Mouse (Mus musculus): ENCODE results near the gene Slc6a6.

Gene Slc6a6

DNA sequence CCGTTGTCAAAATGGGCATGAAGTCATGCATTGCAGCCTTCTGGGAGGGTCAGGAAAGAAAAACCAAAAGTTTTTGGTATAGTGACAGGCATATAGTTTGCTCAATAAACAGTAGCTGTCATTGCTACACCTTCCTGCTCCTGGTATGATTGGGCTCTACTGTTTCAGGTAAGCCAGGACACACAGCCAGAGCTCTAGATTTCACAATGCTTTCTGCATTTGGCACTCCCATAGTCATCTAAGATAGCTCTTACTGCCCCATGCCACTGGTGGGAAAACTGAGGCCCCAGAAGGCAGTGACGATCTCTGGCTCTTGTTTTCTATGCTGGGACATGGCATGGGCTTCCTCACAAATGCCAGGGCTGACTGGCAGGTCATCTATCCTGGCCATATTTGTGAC, 19.6 kb downstream of the Slc6a6 start:
- DNase-seq = no peak

DNA sequence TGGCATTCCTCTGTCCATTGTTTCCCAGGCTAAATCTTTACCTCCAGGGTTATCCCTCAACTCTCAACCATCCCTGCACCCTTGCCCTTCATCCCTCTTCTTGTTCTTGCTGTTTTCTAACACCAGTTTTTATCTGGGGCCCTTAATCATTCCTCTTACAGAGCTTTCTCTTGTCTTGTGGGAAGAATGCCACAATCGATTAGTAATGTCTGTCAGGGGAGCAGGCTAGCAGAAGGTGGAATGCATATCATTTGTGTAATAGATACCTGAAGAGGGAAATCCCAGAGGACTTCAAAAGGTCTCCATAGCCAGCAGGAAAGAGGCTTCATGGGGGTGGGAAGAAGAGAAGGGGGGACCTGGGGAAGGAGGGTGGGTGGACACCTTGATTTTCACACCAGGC, 20.6 kb downstream of the Slc6a6 start:
- no peak for DNase-seq

DNA sequence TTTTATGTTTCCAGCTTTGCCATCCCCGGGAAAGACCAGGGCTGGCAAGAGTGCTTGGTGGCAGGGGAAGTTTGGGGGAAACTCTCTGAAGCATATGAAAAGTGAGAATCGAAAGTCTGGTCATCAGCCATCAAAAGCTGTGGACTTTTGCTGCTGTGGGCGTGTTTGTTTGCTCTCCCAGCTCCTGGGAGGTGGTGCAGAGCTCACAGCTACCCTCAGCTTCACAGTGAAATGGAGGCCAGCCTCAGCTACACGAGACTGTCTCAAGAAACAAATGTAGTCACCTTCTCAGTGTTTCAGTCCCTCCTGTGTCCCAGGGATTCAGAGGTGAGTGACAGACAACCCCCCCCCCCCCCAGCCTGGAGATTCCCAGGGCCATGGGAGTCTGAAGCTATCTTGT, 21.8 kb downstream of the Slc6a6 start:
- no peak for DNase-seq

DNA sequence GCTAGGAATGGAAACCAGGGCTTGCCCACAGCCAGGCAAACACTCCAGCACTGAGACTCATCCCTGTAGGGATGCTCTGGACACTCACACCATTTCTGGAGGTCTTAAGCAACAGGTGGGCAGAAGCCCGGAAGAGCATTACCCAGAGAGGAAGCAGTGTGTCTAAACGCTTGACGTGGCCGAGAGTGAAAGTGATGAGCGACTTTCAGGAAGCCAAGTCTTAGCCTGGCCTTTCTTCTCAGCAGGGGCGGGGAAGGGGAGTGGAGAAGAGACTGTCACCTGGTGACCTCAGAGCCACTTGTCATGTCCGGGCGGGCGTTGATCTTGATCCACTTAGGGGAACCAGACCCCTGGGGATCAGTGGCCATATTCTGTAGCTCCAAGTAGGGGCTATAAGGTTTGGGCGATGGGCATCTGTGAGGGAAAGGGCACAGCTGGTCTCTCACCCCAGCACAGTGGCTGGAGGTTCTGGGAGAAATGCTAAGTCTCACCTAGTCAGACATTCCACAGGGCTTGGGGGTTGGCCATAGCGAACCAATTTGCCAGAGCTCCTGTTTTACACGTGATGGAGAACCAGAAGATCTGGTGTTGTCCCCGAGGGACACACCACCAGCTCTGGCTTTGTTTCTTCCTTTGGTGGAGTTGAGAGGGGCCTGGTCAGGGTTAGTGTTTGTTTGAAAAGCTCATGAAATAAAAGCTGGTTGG, 22.4 kb downstream of the Slc6a6 start:
- no peak for DNase-seq

DNA sequence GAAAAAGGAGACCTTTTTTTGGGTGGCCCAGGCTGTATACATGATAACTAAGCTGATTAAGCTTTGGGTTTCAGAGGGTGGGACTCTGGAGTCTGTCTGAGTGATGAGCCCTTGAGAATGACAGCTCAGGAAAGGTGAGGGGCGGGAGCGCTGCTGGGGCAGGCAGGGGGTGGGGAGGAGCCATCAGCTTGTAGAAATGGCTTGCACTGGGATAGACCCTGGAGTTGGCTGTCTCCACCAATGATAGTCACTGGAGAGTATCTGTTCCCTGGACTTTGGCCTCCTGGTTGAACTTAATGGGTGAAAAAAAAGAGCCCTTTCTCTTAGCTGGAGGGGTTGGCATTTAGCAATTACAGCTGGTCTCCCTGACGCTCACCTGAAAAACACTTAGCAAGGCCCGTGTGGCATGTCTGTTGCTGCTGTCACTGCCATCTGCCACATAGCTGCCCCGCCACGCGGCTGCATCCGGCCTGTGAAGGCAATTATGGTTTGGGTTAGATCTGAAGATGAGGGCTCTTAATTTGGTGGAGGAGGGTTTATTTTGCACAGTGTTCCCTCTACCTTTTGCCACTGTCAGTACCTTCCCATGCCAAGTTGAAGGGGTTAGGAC, 23.5 kb downstream of the Slc6a6 start:
- DNase-seq = peak; percentile 49 to 60

DNA sequence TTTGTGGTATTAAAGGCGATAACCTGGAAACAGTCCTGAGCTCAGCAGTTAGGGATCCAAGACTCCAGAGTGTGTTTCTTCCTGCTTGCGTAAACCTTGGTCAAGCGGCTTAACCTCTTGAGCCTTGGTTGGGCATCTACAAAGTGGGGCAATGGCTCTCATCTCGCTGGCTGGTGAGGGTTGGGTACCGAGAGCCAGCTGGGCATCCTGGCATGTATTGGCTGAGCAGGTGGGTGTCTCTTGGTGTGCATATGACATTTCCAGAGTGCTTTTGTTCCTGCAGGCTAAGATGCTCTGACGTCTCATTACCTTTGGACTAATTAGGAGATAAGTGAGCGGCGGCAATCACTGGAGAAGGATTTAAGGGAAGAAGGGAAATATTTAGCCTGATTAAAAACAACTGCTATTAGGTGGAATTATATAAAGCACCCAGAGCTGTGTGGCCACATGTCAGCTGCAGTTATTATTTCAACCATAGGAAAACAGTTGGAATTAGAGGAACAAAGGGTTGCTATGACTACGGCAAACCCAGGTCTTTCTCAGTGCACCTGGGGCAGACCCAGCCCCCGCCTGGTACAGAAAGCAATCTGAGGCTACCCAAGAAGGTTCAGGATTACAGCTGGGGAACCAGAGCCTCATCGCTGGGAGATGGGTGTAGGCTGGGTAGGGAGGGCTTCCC, 24.2 kb downstream of the Slc6a6 start:
- DNase-seq = peak; percentile 30 to 32

DNA sequence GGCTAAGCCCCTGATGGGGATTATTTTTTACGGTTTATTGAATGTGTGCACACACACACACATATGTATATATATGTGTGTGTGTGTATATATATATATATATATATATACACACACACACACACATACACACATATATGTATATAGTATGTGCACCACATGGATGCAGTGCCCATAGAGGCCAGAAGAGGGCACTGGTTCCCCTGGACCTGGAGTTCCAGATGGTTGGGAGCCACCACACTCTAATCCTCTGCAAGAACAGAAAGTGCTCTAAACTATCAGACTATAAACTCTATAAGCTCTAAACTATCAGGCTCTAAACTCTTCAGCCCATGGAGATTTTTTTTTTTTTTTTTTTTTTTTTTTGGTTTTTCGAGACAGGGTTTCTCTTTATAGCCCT, 25.1 kb downstream of the Slc6a6 start:
- no peak for DNase-seq

DNA sequence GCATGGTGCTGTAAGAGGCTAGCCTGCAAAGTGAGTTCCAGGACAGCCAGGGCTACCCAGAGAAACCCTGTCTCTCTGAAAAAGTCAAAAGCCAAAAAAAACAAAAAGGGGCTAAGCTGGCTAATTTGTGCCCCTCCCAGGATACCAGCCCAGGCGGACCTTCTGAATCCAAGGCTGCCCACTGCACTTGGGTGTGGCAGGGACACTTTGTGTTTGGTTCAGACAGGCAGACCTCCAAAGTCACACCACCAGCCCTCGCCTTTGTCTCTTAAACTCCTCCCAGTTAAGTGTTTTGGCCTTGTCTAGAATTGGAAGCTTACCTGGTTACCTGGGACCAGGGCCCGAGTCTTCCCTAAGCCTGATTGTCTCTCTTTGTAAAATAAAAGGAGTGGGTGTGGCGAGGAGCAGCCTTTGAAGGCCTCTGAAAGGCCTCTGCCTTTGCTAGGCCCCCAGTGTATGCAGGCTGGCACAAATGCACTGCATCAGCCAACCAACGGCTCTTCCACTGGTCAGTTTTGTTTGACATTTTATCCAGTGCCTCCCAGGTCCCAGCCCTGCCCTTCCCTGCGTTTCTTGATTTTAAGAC, 26.6 kb downstream of the Slc6a6 start:
- no peak for DNase-seq

DNA sequence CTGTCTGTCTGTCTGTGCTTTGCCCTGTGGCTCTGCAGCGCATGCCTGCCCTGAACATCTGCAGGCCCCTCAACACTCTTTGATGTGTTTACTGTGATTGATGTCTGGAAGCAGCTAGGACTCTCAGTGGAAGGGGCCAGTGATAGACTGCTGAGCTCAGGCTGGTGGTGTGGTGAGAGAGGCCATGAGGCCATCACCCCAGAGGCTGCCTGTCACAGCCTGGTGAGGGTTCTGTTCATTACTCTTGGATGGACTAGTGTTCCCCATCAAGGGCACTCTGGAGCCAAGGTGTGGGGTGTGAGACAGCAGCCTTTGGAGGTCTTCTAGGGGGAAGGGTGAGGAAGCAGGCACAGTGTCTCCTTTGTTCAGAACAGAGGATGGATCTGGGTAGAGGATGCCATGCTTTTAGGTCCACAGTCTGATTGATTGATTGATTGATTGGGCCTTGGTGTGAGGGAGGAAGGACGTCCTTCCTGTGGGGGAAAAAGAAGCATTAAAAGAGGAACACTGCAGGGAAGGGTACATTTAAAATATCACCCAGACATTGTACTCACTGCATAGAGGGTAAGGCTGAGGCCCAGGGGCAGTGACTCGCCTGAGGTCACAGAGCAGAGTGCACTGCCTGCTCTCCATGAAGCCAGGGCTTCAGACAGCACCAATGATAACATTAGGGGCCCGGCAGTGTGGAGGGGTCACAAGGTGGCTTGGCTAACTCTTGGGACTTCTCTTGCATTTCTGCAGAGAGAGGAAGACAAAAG, 28.4 kb downstream of the Slc6a6 start:
- DNase-seq = no peak

DNA sequence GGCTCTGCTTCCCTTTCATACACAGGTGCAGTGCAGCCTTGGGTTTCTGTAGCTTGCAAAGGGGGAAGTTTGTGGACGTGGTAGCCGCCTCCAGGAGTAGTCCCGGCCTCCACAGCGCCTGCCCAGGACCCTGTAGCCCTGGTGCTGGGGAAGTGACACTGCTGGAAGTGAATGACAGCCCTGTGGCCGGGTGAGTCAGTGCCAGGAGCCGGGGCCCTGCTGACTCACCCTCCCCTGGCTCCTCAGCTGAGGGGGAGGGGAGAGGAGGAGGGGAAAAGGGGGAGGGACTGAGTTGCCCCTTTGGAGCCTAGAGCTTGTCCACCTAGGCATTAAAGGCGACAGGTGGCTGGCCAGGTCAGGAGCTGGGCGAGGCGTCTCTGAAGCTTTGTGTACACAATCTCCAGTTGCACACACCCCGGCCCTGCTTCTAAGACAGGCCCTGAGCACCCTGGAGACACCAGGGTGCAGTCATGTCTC, 29.0 kb downstream of the Slc6a6 start:
- DNase-seq = no peak

DNA sequence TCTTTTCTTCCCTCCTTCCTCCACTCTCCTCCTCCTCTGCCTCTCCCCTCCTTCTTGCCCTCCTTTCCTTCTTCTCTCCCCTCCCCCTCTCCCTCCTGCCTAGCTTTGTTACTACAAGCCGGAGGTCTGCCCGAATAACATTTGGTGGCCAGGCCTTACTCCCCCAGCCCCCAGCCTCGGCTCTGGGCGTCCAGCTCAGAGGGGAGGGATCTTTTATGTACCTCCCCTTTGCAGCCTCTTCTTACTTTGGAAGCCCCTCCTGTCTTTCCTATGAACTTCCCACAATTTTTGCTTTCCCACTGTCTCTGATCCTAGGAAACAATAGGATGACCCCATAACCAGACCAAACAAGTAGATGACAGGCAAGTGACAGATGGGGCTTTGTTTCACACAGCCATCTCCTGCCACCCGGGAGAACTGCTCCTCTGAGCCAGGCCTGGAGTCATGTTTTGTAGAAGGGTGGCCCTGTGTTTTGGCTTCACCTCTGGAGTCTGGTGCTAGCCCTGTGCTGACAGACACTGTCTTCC, 29.6 kb downstream of the Slc6a6 start:
- DNase-seq = no peak

DNA sequence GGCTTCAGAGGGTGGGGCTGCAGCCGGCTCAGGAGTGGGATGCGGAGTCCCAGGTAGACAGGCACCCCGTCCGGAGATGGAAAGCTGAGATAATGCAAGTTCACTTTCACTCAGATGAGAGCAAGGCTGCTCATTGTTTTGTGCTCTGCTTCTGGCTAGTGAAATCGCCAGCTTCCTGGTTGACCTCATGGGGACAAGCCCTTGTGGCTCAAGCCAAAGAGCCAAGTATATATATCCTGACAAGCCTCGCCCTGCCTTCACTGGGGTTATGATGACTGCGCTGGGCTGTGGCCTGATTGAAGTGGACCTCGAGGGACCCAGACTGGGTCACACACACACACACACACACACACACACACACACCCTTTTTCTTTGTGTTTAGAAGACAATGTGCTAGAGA, 31.2 kb downstream of the Slc6a6 start:
- no peak for DNase-seq

DNA sequence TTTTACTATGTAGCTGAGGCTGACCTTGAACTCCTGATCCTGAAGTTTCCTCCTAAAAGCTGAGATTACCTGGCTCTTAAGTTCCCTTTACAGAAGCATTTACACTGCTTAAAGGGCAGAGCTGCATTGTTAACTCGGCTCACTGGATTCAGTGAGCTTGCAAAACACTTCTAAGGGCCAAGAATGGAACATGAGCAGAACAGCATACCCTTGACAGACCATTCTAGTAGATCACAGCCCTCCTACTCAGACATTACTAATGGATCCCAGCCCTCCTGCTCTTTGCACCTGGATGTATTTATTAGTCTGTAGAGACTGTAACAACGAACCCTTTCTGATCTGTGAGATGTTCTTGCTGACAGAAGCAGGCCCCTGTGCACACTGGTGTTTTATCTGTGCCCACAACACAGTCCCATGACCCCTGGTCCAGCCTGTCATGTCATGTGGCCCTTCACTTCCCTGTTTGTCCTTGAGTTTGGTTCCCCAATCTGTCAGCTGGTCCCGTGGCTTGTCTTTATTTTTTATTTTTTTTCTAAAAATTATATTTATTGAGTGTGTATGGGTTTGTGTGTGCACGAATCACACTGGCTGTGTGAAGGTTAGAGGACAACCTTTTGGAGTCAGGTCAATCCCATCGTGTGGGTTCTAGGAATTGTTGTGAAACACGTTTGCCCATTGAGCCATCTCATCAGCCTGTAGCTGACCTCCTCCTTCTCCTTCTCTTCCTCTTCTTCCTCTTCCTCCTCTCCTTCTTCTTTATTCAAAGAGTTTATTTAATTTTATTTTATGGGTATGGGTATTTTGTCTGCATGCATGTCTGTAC, 32.3 kb downstream of the Slc6a6 start:
- no peak for DNase-seq

DNA sequence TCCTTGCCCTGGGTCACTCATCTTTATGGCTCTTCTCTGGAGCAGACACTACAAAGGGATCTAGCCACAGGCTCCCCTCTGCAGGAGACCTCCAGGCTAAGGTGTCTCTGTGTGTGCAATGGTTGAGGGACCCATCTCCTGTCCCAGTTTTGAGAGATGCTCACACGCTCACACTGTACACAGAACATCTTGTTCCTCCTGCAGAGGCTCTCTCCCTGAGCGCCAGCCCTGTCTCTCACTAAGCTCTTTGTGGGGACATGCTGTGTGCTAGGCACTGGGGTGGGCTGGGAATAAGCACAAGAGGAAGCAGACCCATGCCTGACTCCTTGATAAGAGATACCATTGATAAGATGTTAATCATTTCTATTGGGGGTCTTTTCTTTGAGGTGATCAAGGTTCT, 34.2 kb downstream of the Slc6a6 start:
- DNase-seq = no peak

DNA sequence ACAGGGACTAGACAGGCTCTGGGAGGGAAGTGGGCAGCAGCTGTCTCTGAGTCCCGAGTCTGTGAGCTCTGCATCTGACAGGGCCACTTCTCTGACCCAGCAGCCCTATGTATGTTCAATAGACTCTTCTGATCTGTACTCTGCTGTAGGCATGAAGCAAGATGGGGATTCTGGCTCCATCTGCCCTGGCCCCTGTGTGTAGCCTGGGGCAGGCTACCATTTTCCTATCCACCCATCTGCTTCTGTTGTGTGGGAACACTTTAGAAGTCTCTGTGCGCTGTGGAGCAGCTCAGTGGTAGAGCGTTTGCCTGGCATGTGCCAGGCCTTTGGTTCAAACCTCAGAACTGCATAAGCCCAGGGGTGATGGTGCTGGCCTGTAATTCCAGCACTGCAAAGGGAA, 34.8 kb downstream of the Slc6a6 start:
- DNase-seq = no peak

DNA sequence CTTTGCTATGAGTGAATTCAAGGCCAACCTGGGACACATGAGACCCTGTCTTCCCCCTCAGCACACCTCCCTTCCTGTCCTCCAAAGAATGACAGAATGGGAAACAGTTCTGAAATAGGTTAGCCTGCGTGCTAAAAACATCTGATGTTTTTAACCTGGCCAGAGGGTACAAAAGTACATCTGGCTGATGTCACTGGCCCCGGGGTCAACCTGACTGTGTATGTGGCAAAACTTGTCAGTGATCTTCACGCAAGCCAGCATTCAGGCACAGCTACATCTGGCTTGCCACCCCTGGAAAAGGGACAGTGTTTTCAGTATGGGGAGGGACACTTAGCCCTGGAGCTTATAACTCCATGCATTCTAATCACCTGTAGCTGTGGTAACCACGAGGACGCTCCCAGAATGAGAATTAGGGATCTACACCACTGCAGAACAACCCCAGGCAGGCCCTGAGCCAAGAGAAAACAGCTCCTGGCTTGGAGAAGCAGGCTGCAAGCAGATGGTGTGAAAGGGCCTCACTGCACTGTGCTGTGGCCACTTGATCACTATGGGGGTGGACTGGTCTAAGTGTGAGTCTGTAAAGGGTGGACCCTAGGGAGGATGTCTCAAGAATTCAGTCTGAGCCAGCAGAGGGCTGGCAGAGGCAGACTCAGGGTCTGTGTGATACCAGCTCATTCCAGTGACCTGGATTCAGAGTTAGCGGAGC, 35.3 kb downstream of the Slc6a6 start:
- peak; percentile 52 to 54 for DNase-seq

DNA sequence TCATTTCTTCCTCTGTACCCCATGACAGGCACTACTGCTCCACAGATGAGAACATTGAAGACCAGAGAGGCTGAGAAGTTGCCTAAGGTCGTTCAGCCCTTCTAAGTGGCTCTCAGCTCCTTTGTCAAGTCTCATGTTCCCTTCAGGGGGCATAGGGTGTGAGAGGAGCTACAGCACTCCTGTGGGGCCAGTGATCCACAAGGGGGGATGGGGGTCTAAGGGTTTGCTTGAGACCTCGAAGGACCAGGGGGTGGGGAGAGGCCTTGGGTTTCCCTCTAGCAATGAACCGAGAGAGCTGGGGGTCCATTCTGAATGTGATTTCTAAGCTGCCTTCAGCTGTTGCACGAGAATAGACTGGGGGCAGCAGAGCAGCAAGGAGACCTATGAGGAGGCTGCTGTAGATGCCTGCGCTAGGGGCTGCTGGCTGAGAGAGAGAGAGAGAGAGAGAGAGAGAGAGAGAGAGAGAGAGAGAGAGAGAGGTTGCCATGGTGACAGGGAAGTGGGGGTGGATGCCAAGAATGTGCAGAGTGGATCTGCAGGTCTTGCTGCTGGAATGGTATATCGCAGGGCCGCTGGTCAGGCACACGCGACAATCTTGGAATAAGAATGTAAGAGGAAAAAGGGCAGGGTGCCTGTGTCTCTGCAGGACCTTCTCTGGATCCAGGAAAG, 36.1 kb downstream of the Slc6a6 start:
- DNase-seq = no peak

DNA sequence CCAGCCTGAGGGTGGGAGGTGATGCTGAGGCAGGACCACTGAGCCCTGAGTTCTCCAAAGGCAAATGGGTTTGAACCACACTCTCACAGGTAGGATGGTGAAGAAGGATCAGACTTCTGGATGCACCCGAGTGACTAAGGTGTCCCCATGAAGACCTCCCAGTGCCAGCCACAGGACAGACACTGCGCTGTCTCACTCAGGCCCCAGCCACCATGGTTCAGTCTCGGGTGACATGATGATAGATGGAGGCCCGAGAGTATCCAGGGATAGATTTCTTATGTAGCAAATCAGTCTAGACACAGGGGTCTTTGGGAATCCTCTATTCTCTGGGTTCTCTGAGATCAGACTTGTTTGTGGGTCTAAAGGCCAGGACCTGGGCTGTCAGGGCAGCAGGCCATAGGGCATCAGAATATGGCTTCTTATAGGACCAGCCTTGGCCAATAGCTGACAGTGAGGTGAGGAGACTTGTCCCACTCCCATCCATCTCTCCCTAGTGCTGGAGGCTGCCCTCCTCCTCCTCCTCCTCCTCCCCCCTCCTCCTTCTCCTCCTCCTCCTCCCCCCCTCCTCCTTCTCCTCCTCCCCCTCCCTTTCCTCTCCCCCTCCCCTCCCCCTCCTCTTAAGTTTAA, 36.8 kb downstream of the Slc6a6 start:
- DNase-seq = no peak

DNA sequence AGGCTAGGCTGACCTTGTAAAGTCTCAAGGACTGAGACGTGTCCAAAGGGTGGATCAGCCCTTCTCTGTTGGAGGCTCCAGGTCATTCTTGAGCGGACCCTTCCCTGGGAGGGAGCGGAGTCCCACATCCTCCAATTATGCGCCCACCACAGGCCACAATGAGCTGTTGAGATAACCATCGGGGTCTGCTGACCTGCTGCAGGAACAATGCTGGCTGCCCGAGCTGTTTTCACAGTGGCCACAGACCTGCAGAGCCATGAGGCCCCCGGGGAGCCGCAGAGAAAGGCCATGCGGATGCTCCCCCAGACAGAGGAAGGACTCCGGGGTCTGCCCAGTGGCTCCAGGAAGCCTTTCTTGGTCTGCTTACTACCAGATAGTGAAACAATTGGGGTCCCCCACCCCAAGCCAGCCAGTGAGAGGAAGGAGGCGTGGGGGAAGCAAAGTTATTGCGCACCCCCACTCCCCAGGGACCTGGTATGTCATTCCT, 37.4 kb downstream of the Slc6a6 start:
- DNase-seq = no peak

DNA sequence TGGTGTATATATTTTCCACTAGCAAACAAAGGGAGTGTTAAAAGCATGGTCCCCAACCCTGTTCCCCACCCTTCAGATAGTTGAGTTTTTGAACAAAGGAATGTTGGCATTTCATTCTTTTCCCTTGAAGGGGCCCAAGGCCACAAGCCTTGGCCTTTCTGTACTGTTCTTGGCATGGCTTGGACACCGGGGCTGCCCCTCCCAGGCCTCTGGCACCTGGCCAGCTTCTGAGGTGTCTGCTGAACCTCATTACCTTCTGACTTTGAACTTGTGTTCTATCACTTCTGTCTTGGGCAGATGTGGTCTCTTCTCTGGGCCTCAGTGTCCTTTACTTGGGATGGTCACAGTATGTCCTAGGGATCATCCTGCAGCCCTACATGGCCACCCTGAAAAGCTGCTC, 43.5 kb downstream of the Slc6a6 start:
- peak in 1 of 2 experiments; percentile 19 for DNase-seq
